Mouse (Mus musculus) midbrain, embryonic 14.5 days (tissue): ENCODE data around the gene Rnf169. TPM values are rescaled to one million over a fixed set of nuclear protein-coding genes. Genes with fewer than 3 reads are reported as not detected.
"Not testable (repeated sequence)": the region's sequence is repeated elsewhere in the genome, so short reads cannot be mapped to it uniquely, and the experiment has no call there.

Source experiments
- ATAC-seq: fragments of 200-750 bp; cut with Nextera tagmentation; 2 replicates; pipeline ENCODE4 v1.8.0; 2017; ENCODE audit warnings: moderate number of reproducible peaks, moderate library complexity; ENCODE audit not compliant: low FRiP score, low TSS enrichment
- DNase-seq: peaks from one replicate; pipeline ENCODE4 v3.0.0-alpha.2; 2015
- H3K27ac ChIP-seq: fragments of 300-500 bp; sonication (generic); replicated peaks from 2 replicates; pipeline ENCODE4 v1.5.1; 2014; ENCODE audit warnings: mild to moderate bottlenecking, low read depth, low read length, moderate library complexity
- H3K27me3 ChIP-seq: fragments of 300-500 bp; sonication (generic); 2 replicates; pipeline ENCODE4 v1.6.1; 2014; ENCODE audit warnings: low read length, control low read depth, mixed read lengths; ENCODE audit not compliant: control insufficient read depth, insufficient read depth
- H3K36me3 ChIP-seq: fragments of 300-500 bp; sonication (generic); 2 replicates; pipeline ENCODE4 v1.6.1; 2014; ENCODE audit warnings: low read length, control low read depth; ENCODE audit not compliant: control insufficient read depth, insufficient read depth
- H3K4me1 ChIP-seq: fragments of 300-500 bp; sonication (generic); 2 replicates; pipeline ENCODE4 v1.6.1; 2014; ENCODE audit warnings: mild to moderate bottlenecking, antibody characterized with exemption, low read length, control low read depth; ENCODE audit not compliant: control insufficient read depth, insufficient read depth
- H3K4me2 ChIP-seq: fragments of 300-500 bp; sonication (generic); 2 replicates; pipeline ENCODE4 v1.6.1; 2014; ENCODE audit warnings: mild to moderate bottlenecking, low read length, moderate library complexity
- H3K4me3 ChIP-seq: fragments of 300-500 bp; sonication (generic); replicated peaks from 2 replicates; pipeline ENCODE4 v1.5.1; 2014; ENCODE audit warnings: low read depth, low read length
- H3K9ac ChIP-seq: fragments of 300-500 bp; sonication (generic); replicated peaks from 2 replicates; pipeline ENCODE4 v1.6.1; 2014; ENCODE audit warnings: mild to moderate bottlenecking, low read length, moderate library complexity
- H3K9me3 ChIP-seq: fragments of 300-500 bp; sonication (generic); 2 replicates; pipeline ENCODE4 v1.6.1; 2016; ENCODE audit warnings: low read length, control low read depth, mixed read lengths; ENCODE audit not compliant: control insufficient read depth
- WGBS: fragments of 180-500 bp; shearing (Covaris S2); extraction: QIAGEN DNeasy Blood & Tissue Kit; methylation state at CpG from one replicate; pipeline ENCODE4 v1.1.7; 2014; 5-methylcytosine and 5-hydroxymethylcytosine counted together
- polyA plus RNA-seq: library from polyadenylated mRNA; unstranded; fragments of >200 nt; fragmentation: Nextera tagmentation; extraction: Ambion mirVana; gene quantifications from 2 replicates; pipeline ENCODE4 v1.2.1, GENCODE M21; 2014

Gene Rnf169
- polyA plus RNA-seq, 1 experiment from 2014 or later, result 6.4 TPM

- H3K4me3 ChIP-seq, ATAC-seq, DNase-seq, H3K4me1 ChIP-seq, H3K27ac ChIP-seq, H3K4me2 ChIP-seq, H3K27me3 ChIP-seq, H3K9me3 ChIP-seq, H3K9ac ChIP-seq: not testable (repeated sequence)
- 93% methylated on average over 22 of the region's 22 CpGs for WGBS
- H3K36me3 ChIP-seq, result peaks cover 56% of the 10 kb centered on the region
Observed at GRCm38 (mm10) chr7:99945012-99945411, 35.2 kb downstream of the Rnf169 start.

GRCm38 (mm10) chr7:99944520-99944919 lies 35.7 kb downstream of the Rnf169 start:
- Histone ChIP-seq H3K36me3 (peaks cover 56% of the 10 kb centered on the region), H3K27me3 (no peaks in the 10 kb centered on the region), H3K4me1 (no peaks in the 10 kb centered on the region), H3K4me2 (no peak overlapping the region), H3K4me3 (no peak overlapping the region), H3K9ac (no peak overlapping the region), H3K27ac (no peak overlapping the region), H3K9me3 (no peaks in the 10 kb centered on the region)
- WGBS, result over 99% methylated on average over 3 of the region's 3 CpGs
- DNase-seq (no peak), ATAC-seq (no peak)

- no peak overlapping the region for H3K4me2 ChIP-seq
Observed at GRCm38 (mm10) chr7:99940669-99941068, 39.6 kb downstream of the Rnf169 start.

GRCm38 (mm10) chr7:99935758-99936157 lies 44.5 kb downstream of the Rnf169 start:
- peak; percentile 35 for DNase-seq
- Histone ChIP-seq H3K27me3 (no peaks in the 10 kb centered on the region), H3K4me3 (no peak overlapping the region), H3K9ac (no peak overlapping the region), H3K4me2 (no peak overlapping the region), H3K36me3 (peaks cover 27% of the 10 kb centered on the region), H3K9me3 (no peaks in the 10 kb centered on the region), H3K4me1 (no peaks in the 10 kb centered on the region), H3K27ac (no peak overlapping the region)
- ATAC-seq, result no peak
- WGBS, result 88% methylated on average over 1 of the region's 1 CpGs

More at GRCm38 (mm10) chr7:99940669-99941068, 39.6 kb downstream of the Rnf169 start:
- DNase-seq, result no peak
- no peaks in the 10 kb centered on the region for H3K27me3 ChIP-seq
- no peak overlapping the region for H3K9ac ChIP-seq
- H3K4me1 ChIP-seq, result no peaks in the 10 kb centered on the region
- no peak overlapping the region for H3K27ac ChIP-seq
- ATAC-seq, result no peak
- H3K9me3 ChIP-seq, result no peaks in the 10 kb centered on the region
- no peak overlapping the region for H3K4me3 ChIP-seq
- H3K36me3 ChIP-seq, result peaks cover 45% of the 10 kb centered on the region
- WGBS, result 97% methylated on average over 1 of the region's 1 CpGs

GRCm38 (mm10) chr7:99926916-99927714 lies 53.1 kb downstream of the Rnf169 start:
- Histone ChIP-seq H3K27ac (no peak overlapping the region), H3K4me1 (no peaks in the 10 kb centered on the region), H3K9ac (no peak overlapping the region), H3K4me2 (no peak overlapping the region), H3K4me3 (no peak overlapping the region), H3K27me3 (no peaks in the 10 kb centered on the region), H3K9me3 (no peaks in the 10 kb centered on the region), H3K36me3 (peaks cover 45% of the 10 kb centered on the region)
- ATAC-seq, result no peak
- WGBS, result 82% methylated on average over 10 of the region's 10 CpGs
- DNase-seq, result peak; percentile 81

- Histone ChIP-seq H3K9ac (no peak overlapping the region), H3K27me3 (no peaks in the 10 kb centered on the region; the same call in 1 of the 2 replicates), H3K27ac (no peak overlapping the region), H3K9me3 (no peaks in the 10 kb centered on the region), H3K4me1 (peaks cover 14% of the 10 kb centered on the region), H3K36me3 (peaks cover 27% of the 10 kb centered on the region), H3K4me3 (no peak overlapping the region), H3K4me2 (no peak overlapping the region)
- no peak for ATAC-seq
- 92% methylated on average over 2 of the region's 2 CpGs for WGBS
- no peak for DNase-seq
Observed at GRCm38 (mm10) chr7:99920416-99920815, 59.8 kb downstream of the Rnf169 start.

DNA sequence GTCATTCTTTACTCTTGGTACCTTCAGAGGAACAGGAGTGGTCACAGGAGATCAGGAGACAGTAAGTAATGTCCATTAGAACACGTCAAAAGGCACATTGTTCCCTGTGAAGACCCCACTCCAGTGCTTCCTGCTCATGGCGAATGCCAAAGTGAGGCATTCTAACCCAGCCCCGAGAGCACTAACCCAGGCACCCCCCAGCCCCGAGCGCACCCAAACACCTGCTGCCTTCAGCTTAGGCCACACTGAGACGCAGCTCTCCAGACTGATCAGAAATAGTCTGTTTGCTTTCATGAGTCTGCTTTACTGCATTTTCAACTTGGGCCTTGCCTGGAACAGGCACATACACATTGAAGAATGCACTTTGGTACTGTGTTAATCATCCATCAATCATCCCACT lies 60.3 kb downstream of the Rnf169 start:
- WGBS, result 98% methylated on average over 6 of the region's 6 CpGs
- peaks cover 22% of the 10 kb centered on the region for H3K36me3 ChIP-seq
- ATAC-seq, result no peak

DNA sequence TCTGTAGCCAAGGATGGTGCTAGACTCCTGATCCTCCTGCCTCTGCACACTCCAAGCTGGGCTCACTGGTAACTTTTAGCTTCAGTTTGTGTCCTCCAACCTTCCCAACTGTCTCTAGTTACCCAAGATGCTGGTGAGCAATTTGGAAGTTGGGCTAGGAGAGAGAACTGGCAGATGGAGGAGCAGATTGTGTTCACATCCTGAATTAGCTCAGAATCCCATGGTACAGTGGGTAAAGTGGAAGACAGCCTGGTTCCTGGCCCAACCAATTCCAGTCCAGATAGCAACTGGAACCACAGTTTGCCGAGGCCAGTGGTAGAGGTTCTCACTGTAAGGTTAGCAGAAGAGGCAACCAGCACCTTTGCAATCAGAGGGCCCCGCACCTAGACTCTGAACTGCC lies 61.1 kb downstream of the Rnf169 start:
- no peak for ATAC-seq
- WGBS, result 94% methylated on average over 2 of the region's 2 CpGs
- DNase-seq, result no peak
- Histone ChIP-seq H3K36me3 (peaks cover 14% of the 10 kb centered on the region), H3K27me3 (no peaks in the 10 kb centered on the region; the same call in 1 of the 2 replicates), H3K4me1 (peaks cover 14% of the 10 kb centered on the region), H3K9ac (no peak overlapping the region), H3K27ac (no peak overlapping the region), H3K4me3 (no peak overlapping the region), H3K4me2 (no peak overlapping the region), H3K9me3 (no peaks in the 10 kb centered on the region)

More for the DNA sequence above, 60.3 kb downstream of the Rnf169 start:
- H3K4me3 ChIP-seq, result no peak overlapping the region
- no peaks in the 10 kb centered on the region for H3K9me3 ChIP-seq
- H3K27ac ChIP-seq, result no peak overlapping the region
- H3K4me1 ChIP-seq, result peaks cover 14% of the 10 kb centered on the region
- H3K9ac ChIP-seq, result no peak overlapping the region
- no peaks in the 10 kb centered on the region; the same call in 1 of the 2 replicates for H3K27me3 ChIP-seq
- H3K4me2 ChIP-seq, result no peak overlapping the region
- DNase-seq, result no peak
